Mouse (Mus musculus) cerebellum, adult 8-10 months (tissue): ENCODE measurements around the gene Map2.

Experiments
- DNase-seq: peaks from one replicate; pipeline ENCODE4 v3.0.0; 2022

Map2 gene

GRCm38 (mm10) chr1:66321136-66321502, 146.0 kb downstream of the Map2 start:
- no peak for DNase-seq

DNA sequence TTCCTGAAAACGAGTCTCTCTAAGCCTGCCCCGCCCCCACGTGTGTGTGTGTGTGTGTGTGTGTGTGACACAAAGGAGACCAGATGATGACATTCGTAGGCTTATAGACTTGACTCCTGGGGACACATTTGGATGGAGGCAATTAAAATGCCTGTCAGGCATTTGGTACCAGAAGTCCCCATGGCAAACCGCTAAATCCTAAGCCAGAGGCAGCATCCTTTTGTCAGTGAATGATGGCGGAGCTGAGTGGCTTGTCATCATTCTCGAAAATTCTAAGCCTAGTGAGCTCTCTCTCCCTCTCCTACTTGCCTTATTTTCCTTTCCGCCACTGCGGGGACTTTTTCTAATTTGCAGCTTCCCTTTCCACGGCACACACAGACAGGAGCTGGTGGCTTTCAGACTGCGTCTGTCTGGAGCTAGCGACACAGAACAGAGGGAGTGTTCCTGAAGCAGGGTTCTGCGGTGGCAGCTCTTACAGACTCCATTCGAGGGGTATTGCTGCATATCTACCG, 146.6 kb downstream of the Map2 start:
- peak; percentile 74 for DNase-seq

- DNase-seq = peak; percentile 39
These were observed 148.4 kb downstream of the Map2 start for GRCm38 (mm10) chr1:66323461-66323860.

- DNase-seq = no peak
These were observed 149.9 kb downstream of the Map2 start for GRCm38 (mm10) chr1:66324951-66325350.

DNA sequence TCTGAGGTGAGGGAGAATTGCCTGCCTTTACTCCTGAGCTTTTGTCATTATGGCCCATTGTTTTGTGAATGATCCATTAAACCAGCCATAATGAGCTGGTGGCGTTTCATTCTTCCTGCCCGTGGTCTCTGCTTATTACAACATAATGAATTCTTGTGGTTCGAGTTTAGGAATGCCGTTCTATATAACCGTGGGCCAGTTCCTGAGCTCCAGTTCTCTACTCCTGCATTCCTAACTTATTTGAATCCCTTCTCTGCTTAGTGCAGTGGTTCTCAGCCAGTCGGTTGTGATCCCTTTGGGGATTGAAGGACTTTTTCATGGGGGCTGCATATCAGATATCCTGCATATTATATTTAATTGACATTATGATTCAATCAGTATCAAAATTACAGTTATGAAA, 153.9 kb downstream of the Map2 start:
- no peak for DNase-seq

DNA sequence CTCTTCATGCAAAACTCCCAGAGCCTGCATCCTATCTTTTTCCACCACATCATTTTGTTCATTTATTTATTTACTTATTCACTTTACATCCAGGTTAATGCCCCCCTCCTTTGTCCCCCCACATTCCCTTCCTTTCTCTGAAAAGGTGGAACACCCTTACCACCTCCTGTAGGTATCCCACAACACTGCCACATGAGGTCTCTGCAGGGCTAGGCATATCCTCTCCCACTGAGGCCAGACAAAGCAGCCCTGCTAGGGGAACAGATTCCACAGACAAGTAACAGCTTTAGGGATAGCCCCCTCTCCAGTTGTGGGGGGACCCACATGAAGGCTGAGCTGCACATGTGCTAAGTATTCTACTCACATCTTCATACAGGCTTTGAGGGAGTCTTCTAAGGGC, 154.5 kb downstream of the Map2 start:
- DNase-seq = no peak

DNA sequence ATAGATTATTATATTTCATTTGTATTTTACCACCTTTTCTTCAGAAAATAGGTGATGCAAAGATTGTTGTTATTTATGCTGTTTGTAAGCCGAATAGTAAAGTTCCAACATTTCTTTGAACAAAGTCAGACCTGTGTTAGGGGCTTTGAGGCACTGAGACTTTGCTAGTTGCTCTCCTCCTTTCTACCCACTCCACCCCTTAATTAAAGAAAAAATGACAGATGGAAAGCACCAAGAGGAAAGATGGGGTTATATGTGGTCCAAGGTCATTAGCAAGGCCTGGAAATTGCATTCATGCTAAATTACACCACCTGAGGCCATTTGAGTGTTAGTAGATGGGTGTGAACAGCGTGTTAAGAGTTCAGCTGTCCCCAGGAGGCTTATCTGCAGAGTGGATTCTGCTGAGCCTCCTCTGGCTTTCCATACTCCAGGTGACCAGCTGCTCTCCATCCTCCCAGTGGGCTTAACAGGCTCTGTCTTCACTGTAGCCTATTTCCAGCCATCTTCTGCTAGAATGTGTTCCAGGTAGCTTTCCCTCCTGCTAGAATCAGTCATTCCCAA, 160.7 kb downstream of the Map2 start:
- no peak for DNase-seq

- DNase-seq = no peak
These were observed 164.1 kb downstream of the Map2 start for GRCm38 (mm10) chr1:66339213-66339612.

DNA sequence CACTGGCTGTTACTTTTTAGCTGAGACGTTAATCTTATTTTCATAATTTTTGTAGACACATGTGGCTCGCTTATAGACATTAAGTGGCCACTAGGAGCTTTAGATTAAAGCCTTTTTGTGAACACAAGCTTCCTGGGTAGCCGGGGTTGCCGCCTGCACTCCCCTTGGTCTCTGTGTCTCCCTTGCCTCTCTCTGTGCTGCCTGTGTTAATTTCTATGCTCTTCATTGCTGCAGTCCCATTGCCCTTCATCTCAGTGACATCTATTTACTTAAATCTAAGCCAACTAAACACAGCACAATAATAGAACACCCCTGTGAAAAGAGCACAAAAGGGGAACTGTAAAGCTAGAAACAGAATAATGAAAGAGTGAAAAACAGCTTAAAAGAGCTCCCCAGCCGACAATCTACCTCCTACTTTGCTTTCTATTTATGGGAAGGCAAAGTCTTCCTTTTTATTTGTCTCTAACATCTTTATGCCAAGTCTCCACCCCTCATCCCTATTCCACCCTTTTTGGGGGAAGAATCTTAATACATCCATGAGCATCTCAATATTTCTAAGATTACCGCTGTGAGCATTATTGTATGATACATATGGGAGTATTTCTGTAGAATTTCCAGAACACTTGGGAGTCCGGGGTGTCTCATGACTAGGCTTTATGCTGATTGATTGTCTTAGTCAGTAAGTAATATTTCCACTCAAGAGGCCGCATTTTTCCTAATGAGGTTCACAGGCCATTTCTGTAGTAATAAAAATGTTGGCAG, 173.5 kb downstream of the Map2 start:
- no peak for DNase-seq

DNA sequence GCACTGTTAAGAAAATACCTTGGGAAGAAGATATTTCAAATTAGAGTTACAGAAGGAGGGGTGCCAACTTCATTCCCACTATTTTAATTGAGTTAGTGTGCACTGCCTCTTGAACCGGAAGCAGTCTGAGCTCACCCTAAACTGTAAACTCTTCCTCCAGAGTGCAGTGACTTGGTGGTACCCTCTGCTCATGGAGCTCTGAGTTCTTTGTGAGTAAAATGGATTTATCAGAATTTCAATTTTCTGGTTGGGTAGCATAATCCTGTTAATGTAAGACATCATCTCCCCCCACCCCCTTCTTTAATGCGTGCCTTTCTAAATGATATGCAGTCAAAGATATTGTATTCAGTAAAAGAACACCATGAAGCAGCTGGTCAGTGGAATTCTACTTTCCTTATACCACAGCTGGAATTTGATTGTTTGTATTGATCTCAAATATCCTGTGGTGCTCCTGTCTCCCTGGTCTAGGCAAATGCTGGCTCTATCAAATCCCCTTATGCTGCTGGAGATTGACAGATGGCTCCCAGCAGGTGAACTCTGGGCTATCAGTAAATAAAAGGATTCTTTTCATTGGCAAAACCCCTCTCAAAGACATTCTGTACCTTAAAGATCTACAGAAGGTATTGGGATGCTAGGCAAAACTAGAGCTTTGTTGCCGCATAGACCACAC, 174.2 kb downstream of the Map2 start:
- DNase-seq = no peak

- no peak for DNase-seq
These were observed 176.3 kb downstream of the Map2 start for GRCm38 (mm10) chr1:66351366-66351765.

DNA sequence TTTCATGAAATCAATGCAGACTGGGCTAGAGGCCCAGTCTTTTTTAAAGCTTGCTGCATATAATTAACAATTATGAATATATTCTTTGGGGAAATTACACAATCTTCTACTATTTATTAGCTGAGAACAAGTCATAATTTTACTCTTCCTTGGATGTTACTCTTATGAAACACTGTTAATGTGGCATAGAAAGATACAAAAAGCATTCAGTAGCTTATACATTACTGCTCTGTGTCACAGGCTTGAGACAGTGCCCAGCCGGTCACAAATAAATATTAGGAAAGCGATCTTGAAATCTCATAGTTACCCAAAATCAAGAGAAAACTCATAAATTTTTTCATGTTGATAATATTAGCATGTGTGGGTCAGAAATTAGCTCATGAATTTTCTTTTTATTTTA, 186.7 kb downstream of the Map2 start:
- DNase-seq = no peak

- no peak for DNase-seq
These were observed 188.2 kb downstream of the Map2 start for GRCm38 (mm10) chr1:66363285-66363684.

GRCm38 (mm10) chr1:66364386-66364785, 189.3 kb downstream of the Map2 start:
- no peak for DNase-seq

GRCm38 (mm10) chr1:66365600-66365999, 190.5 kb downstream of the Map2 start:
- no peak for DNase-seq

DNA sequence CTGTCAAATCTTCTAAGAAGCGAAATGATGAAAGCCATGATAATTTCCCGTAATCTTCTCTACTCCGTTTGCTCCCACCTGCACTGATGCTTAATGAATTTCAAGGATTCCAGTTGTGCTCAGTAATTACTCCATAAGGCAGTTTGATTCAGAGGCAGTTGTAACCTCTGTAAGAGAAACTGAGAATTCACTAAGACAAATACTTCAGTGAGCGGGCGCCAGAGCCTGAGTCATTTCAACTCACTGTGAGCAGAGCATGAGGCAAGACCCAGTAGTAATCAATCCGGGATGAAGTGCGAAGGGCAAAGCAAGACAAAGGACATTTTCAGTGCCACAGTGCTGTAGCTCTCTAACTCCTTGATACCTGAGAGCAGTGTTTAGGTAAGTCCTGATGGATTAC, 194.4 kb downstream of the Map2 start:
- no peak for DNase-seq

GRCm38 (mm10) chr1:66371371-66371770, 196.3 kb downstream of the Map2 start:
- DNase-seq = no peak

- DNase-seq = no peak
These were observed 211.2 kb downstream of the Map2 start for GRCm38 (mm10) chr1:66386321-66386720.

DNA sequence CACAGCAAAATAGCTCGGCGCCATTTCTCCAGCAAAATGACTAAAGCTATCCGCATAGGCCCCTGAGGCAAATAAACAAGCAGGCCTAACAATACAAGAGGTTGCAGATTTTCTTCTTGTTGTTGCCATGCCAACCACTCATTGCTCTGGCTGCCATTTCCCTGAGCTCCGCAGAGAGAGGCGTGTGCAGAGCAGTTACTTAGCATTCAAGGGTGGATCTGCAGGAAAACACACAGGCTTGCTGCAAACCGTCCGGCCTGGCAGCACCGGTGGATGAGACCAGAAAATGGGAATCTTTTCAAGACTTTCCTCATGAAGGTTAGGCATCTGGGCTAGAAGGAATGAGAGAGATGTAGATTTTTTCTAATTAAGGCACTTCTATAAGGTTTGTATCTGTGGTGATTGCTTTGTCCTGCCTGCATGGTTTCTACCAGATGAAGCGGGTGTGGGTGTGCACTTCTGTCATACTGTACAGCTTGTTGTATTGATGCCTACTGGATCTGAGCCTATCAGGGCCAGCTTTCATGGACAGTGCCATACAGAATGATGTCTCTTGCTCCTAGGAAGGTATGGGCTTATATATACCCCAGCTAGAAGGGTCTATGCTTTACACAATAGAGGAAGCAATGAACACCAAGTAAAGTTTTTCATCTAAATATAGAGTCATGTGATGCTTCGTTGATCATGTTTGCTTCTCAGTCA, 211.8 kb downstream of the Map2 start:
- peak; percentile 20 for DNase-seq

DNA sequence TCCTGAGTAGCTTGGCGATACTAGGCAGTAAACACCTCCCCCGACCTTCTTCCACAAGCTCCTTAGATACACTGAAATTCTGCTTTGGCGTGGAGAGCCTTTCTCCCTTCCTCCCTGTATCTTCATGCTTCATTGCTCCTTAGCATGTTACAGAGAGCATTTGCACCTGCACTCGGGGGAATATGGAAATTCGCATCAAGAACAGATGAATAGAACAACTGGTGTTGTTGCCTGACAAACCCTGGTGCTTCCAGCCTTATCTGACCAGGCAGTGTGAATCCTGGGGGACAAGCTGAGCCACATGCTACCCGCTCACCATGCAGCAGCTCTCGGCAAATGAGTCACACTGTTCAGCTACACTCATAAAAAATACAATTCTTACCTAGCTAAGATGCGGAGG, 213.5 kb downstream of the Map2 start:
- DNase-seq = peak; percentile 38

GRCm38 (mm10) chr1:66394944-66395637, 220.0 kb downstream of the Map2 start:
- no peak for DNase-seq

DNA sequence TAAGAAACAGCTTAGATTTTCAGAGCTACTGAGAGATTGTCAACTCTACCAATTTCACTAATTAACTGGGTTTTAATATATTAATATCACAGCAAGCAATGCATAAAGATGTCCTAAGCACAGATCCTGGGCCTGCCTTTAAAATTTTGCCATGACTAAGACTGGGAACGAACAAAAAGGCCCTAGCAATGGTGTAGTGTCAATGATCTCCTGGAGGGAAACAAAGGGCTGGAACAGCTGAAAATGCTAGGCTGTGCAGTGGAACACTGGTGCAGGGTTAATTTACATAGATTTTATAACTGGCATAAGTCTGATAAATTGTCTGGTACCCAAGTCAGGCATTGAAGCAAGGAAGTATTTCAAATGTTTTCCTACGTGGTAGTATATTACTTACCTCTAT, 220.8 kb downstream of the Map2 start:
- DNase-seq = no peak

GRCm38 (mm10) chr1:66401902-66402301, 226.8 kb downstream of the Map2 start:
- DNase-seq = no peak
